Mouse (Mus musculus): ENCODE measurements around the gene Ugt1a8. TPM values are rescaled to one million over a fixed set of nuclear protein-coding genes. Genes with fewer than 3 reads are reported as not detected.
"Not testable (repeated sequence)": the region's sequence is repeated elsewhere in the genome, so short reads cannot be mapped to it uniquely, and the experiment has no call there.

Ugt1a8 gene
- polyA plus RNA-seq, 1 experiment from 2014 or later, result not detected

DNA sequence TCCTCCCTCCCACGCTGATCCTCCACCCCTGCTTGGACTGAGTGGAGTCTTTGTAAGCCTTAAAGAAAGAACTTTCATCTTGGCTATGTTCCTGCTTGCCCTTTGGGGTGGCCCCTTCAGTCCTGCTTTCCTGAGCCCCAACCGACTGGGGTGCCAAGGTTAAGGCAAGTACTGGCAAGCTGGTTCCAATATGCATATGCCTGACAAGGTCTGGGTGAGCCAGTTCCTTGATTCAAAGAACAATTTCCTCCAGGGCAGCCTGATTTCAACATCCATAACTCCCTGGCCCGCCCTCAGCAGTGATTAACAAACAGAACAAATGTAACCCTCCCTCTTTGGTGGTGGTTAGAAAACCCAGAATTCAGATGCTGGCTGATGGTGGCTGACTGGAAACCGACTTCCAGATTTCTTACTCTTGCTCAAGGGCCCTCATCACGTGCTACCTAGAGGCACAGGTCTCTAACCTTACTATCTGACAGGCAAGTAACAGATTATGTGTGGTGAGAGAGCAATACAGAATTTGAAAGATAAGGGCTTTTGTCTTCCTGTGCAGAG lies 46.9 kb downstream of the Ugt1a8 start, which contains the start of gene Ugt1a6a:
Gene Ugt1a6a (plus strand): TSS at position 353 of the 555 bp plus-strand sequence.
- not testable (repeated sequence) for H3K9me3 ChIP-seq (ENCODE audit: control insufficient read depth, low read length); H3K4me2 ChIP-seq (ENCODE audit: low read length); H3K36me3 ChIP-seq (ENCODE audit: control insufficient read depth, insufficient read depth, low read length); H3K4me3 ChIP-seq (ENCODE audit: control insufficient read depth in 1 of 2, insufficient read depth in 1 of 2, low read depth in 1 of 2, low read length in 2 of 2); H3K27me3 ChIP-seq (ENCODE audit: control insufficient read depth, insufficient read depth, low read length); H3K4me1 ChIP-seq (ENCODE audit: control insufficient read depth in 2 of 2, insufficient read depth in 2 of 2, low read length in 2 of 2); H3K9ac ChIP-seq (ENCODE audit: low read length); ATAC-seq (ENCODE audit: insufficient number of reproducible peaks, insufficient read depth, low FRiP score, low read depth); H3K27ac ChIP-seq (replicated peaks in 1 of 2; ENCODE audit: control insufficient read depth in 1 of 2, insufficient read depth in 1 of 2, low read depth in 2 of 2, low read length in 2 of 2)
- 54% methylated on average over 5 of the region's 5 CpGs for WGBS

- not testable (repeated sequence) for H3K9me3 ChIP-seq (ENCODE audit: control insufficient read depth, low read length); ATAC-seq (ENCODE audit: insufficient number of reproducible peaks, insufficient read depth, low FRiP score, low read depth); H3K4me2 ChIP-seq (ENCODE audit: low read length); H3K36me3 ChIP-seq (ENCODE audit: control insufficient read depth, insufficient read depth, low read length); H3K4me3 ChIP-seq (ENCODE audit: control insufficient read depth in 1 of 2, insufficient read depth in 1 of 2, low read depth in 1 of 2, low read length in 2 of 2); H3K9ac ChIP-seq (ENCODE audit: low read length); H3K4me1 ChIP-seq (ENCODE audit: control insufficient read depth in 2 of 2, insufficient read depth in 2 of 2, low read length in 2 of 2); H3K27me3 ChIP-seq (ENCODE audit: control insufficient read depth, insufficient read depth, low read length); H3K27ac ChIP-seq (replicated peaks in 1 of 2; ENCODE audit: control insufficient read depth in 1 of 2, insufficient read depth in 1 of 2, low read depth in 2 of 2, low read length in 2 of 2)
- WGBS, result 70% methylated on average over 5 of the region's 6 CpGs
Measured at GRCm38 (mm10) chr1:88135229-88135904, 47.8 kb downstream of the Ugt1a8 start.

GRCm38 (mm10) chr1:88136646-88137045 lies 49.0 kb downstream of the Ugt1a8 start:
- WGBS, result 73% methylated on average over 2 of the region's 2 CpGs
- no peak overlapping the region for H3K27ac ChIP-seq (replicated peaks in 1 of 2; ENCODE audit: control insufficient read depth in 1 of 2, insufficient read depth in 1 of 2, low read depth in 2 of 2, low read length in 2 of 2)
- no peaks in the 10 kb centered on the region for H3K36me3 ChIP-seq (ENCODE audit: control insufficient read depth, insufficient read depth, low read length)

DNA sequence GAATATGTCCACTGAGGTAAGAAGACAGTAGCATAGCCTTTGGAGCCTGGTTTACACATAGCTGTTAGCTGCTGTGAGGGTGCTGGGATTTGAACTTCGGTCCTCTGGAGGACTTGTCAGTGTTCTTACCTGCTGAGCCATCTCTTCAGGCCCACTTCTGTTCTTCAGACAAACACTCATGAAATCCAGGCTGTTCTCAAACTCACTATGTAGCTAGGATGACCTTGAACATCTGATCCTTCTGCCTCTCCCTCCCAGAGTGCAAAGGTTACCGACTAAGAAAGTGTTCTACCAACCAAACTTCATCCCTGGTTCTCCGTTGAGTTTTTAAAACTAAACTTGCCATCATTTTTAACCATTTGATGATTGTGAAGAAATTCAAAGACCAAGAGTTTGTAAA lies 49.7 kb downstream of the Ugt1a8 start:
- H3K27ac ChIP-seq (replicated peaks in 1 of 2; ENCODE audit: control insufficient read depth in 1 of 2, insufficient read depth in 1 of 2, low read depth in 2 of 2, low read length in 2 of 2), result no peak overlapping the region
- no peak overlapping the region for H3K4me3 ChIP-seq (ENCODE audit: control insufficient read depth in 1 of 2, insufficient read depth in 1 of 2, low read depth in 1 of 2, low read length in 2 of 2)
- no peaks in the 10 kb centered on the region for H3K4me1 ChIP-seq (ENCODE audit: control insufficient read depth in 2 of 2, insufficient read depth in 2 of 2, low read length in 2 of 2)
- 80% methylated on average over 3 of the region's 3 CpGs for WGBS
- H3K36me3 ChIP-seq (ENCODE audit: control insufficient read depth, insufficient read depth, low read length), result no peaks in the 10 kb centered on the region
- no peak for ATAC-seq (ENCODE audit: insufficient number of reproducible peaks, insufficient read depth, low FRiP score, low read depth)
- no peaks in the 10 kb centered on the region for H3K27me3 ChIP-seq (ENCODE audit: control insufficient read depth, insufficient read depth, low read length)
- no peaks in the 10 kb centered on the region for H3K9me3 ChIP-seq (ENCODE audit: control insufficient read depth, low read length)
- no peak overlapping the region for H3K4me2 ChIP-seq (ENCODE audit: low read length)
- no peak overlapping the region for H3K9ac ChIP-seq (ENCODE audit: low read length)

More at GRCm38 (mm10) chr1:88136646-88137045, 49.0 kb downstream of the Ugt1a8 start:
- no peak overlapping the region for H3K4me2 ChIP-seq (ENCODE audit: low read length)
- H3K27me3 ChIP-seq (ENCODE audit: control insufficient read depth, insufficient read depth, low read length), result no peaks in the 10 kb centered on the region
- no peak for ATAC-seq (ENCODE audit: insufficient number of reproducible peaks, insufficient read depth, low FRiP score, low read depth)
- no peak overlapping the region for H3K9ac ChIP-seq (ENCODE audit: low read length)
- H3K4me1 ChIP-seq (ENCODE audit: control insufficient read depth in 2 of 2, insufficient read depth in 2 of 2, low read length in 2 of 2), result no peaks in the 10 kb centered on the region
- H3K9me3 ChIP-seq (ENCODE audit: control insufficient read depth, low read length), result no peaks in the 10 kb centered on the region
- H3K4me3 ChIP-seq (ENCODE audit: control insufficient read depth in 1 of 2, insufficient read depth in 1 of 2, low read depth in 1 of 2, low read length in 2 of 2), result no peak overlapping the region

DNA sequence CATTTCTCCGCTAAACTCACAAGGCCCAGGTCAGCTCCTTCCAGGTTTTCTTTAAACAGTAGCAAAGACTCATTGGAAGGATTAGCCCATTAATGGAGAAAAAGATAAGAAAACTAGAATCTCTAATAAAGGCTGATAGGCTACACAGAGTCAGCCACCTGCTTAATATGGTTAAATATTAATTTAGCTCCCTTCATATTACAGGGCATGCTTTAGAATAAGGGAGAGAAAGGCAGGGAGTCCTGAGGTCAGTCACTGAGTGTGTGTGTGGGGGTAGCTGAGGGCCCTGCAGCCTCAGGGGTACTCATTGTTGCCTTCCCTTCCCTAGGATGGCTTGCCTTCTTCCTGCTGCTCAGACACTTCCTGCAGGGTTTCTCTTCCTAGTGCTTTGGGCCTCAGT lies 50.5 kb downstream of the Ugt1a8 start:
- no peaks in the 10 kb centered on the region for H3K9me3 ChIP-seq (ENCODE audit: control insufficient read depth, low read length)
- H3K27ac ChIP-seq (replicated peaks in 1 of 2; ENCODE audit: control insufficient read depth in 1 of 2, insufficient read depth in 1 of 2, low read depth in 2 of 2, low read length in 2 of 2), result no peak overlapping the region
- H3K4me1 ChIP-seq (ENCODE audit: control insufficient read depth in 2 of 2, insufficient read depth in 2 of 2, low read length in 2 of 2), result no peaks in the 10 kb centered on the region
- H3K4me2 ChIP-seq (ENCODE audit: low read length), result no peak overlapping the region
- 83% methylated on average over 1 of the region's 1 CpGs for WGBS
- H3K4me3 ChIP-seq (ENCODE audit: control insufficient read depth in 1 of 2, insufficient read depth in 1 of 2, low read depth in 1 of 2, low read length in 2 of 2), result no peak overlapping the region
- ATAC-seq (ENCODE audit: insufficient number of reproducible peaks, insufficient read depth, low FRiP score, low read depth), result no peak
- no peaks in the 10 kb centered on the region for H3K36me3 ChIP-seq (ENCODE audit: control insufficient read depth, insufficient read depth, low read length)
- H3K27me3 ChIP-seq (ENCODE audit: control insufficient read depth, insufficient read depth, low read length), result no peaks in the 10 kb centered on the region
- no peak overlapping the region for H3K9ac ChIP-seq (ENCODE audit: low read length)

- H3K4me3 ChIP-seq (ENCODE audit: control insufficient read depth in 1 of 2, insufficient read depth in 1 of 2, low read depth in 1 of 2, low read length in 2 of 2); H3K27ac ChIP-seq (replicated peaks in 1 of 2; ENCODE audit: control insufficient read depth in 1 of 2, insufficient read depth in 1 of 2, low read depth in 2 of 2, low read length in 2 of 2); ATAC-seq (ENCODE audit: insufficient number of reproducible peaks, insufficient read depth, low FRiP score, low read depth); H3K4me2 ChIP-seq (ENCODE audit: low read length); H3K9me3 ChIP-seq (ENCODE audit: control insufficient read depth, low read length); H3K27me3 ChIP-seq (ENCODE audit: control insufficient read depth, insufficient read depth, low read length); H3K4me1 ChIP-seq (ENCODE audit: control insufficient read depth in 2 of 2, insufficient read depth in 2 of 2, low read length in 2 of 2); H3K36me3 ChIP-seq (ENCODE audit: control insufficient read depth, insufficient read depth, low read length); H3K9ac ChIP-seq (ENCODE audit: low read length): not testable (repeated sequence)
- WGBS, result 52% methylated on average over 1 of the region's 1 CpGs
Measured at GRCm38 (mm10) chr1:88140492-88140891, 52.9 kb downstream of the Ugt1a8 start.

DNA sequence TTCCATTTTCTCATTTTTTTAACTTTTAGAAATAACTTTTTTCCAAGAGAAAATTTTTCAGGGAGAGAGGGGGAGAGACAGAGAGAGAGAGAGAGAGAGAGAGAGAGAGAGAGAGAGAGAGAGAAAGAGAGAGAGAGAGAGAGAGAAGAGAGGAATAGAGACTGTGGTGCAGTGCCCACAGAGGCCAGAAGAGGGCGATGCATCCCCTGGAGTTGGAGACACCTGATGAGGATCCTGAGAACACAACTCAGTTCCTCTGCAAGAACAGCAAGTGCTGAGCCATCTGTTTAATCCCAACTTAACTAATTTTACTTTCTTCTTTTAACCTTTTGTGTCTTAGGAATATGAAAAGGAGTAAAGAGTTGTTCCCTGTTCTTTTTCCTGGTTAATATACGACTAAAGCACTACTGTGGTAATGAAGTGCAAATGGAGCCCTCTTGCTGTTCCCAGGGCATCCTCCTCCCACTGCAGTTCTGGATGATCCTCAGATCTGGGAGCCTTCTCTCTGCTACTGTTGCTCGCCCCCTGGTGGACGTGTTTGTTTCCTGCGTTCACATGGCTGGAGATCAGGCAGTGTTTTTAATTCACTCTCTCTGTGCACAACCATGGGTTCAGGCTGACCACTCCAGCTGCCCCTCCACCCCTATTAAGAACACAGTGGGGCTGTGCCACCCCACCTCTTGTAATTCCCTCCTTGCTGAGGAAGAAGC lies 56.5 kb downstream of the Ugt1a8 start:
- H3K9me3 ChIP-seq (ENCODE audit: control insufficient read depth, low read length); ATAC-seq (ENCODE audit: insufficient number of reproducible peaks, insufficient read depth, low FRiP score, low read depth): not testable (repeated sequence)
- 1% methylated on average over 4 of the region's 5 CpGs for WGBS

More for the DNA sequence above, 56.5 kb downstream of the Ugt1a8 start:
- H3K27ac ChIP-seq (replicated peaks in 1 of 2; ENCODE audit: control insufficient read depth in 1 of 2, insufficient read depth in 1 of 2, low read depth in 2 of 2, low read length in 2 of 2); H3K4me2 ChIP-seq (ENCODE audit: low read length); H3K4me1 ChIP-seq (ENCODE audit: control insufficient read depth in 2 of 2, insufficient read depth in 2 of 2, low read length in 2 of 2); H3K4me3 ChIP-seq (ENCODE audit: control insufficient read depth in 1 of 2, insufficient read depth in 1 of 2, low read depth in 1 of 2, low read length in 2 of 2); H3K9ac ChIP-seq (ENCODE audit: low read length); H3K36me3 ChIP-seq (ENCODE audit: control insufficient read depth, insufficient read depth, low read length); H3K27me3 ChIP-seq (ENCODE audit: control insufficient read depth, insufficient read depth, low read length): not testable (repeated sequence)

All from heart, embryonic 14.5 days (tissue).